Mouse (Mus musculus) midbrain, embryonic 16.5 days (tissue): ENCODE results near the gene Bsn. TPM values are rescaled to one million over a fixed set of nuclear protein-coding genes. Genes with fewer than 3 reads are reported as not detected.

ENCODE experiments used
- ATAC-seq: fragments of 200-750 bp; cut with Nextera tagmentation; 2 replicates; pipeline ENCODE4 v1.8.0; 2017; ENCODE audit warnings: moderate TSS enrichment
- H3K27ac ChIP-seq: fragments of 300-500 bp; sonication (generic); 2 replicates; pipeline ENCODE4 v1.5.1; 2014; ENCODE audit warnings: mild to moderate bottlenecking, low read length, mixed read lengths
- H3K27me3 ChIP-seq: fragments of 300-500 bp; sonication (generic); 2 replicates; pipeline ENCODE4 v1.6.1; 2014; ENCODE audit warnings: low read depth, low read length, mixed read lengths; ENCODE audit not compliant: control insufficient read depth, insufficient read depth
- H3K36me3 ChIP-seq: fragments of 300-500 bp; sonication (generic); 2 replicates; pipeline ENCODE4 v1.6.1; 2014; ENCODE audit warnings: mild to moderate bottlenecking, low read length, moderate library complexity, mixed read lengths; ENCODE audit not compliant: control insufficient read depth, insufficient read depth
- H3K4me1 ChIP-seq: fragments of 300-500 bp; sonication (generic); 2 replicates; pipeline ENCODE4 v1.6.1; 2014; ENCODE audit warnings: mild to moderate bottlenecking, low read length, mixed read lengths; ENCODE audit not compliant: control insufficient read depth, insufficient read depth
- H3K4me2 ChIP-seq: fragments of 300-500 bp; sonication (generic); 2 replicates; pipeline ENCODE4 v1.6.1; 2014; ENCODE audit warnings: mild to moderate bottlenecking, low read length, mixed read lengths
- H3K4me3 ChIP-seq: fragments of 300-500 bp; sonication (generic); 2 replicates; pipeline ENCODE4 v1.5.1; 2014; ENCODE audit warnings: low read depth, mild to moderate bottlenecking, low read length, moderate library complexity, mixed read lengths
- H3K9ac ChIP-seq: fragments of 300-500 bp; sonication (generic); 2 replicates; pipeline ENCODE4 v1.6.1; 2014; ENCODE audit warnings: low read depth, low read length, mixed read lengths
- H3K9me3 ChIP-seq: fragments of 300-500 bp; sonication (generic); replicated peaks from 2 replicates; pipeline ENCODE4 v1.6.1; 2014; ENCODE audit warnings: mild to moderate bottlenecking, low read length, mixed read lengths; ENCODE audit not compliant: control insufficient read depth, poor library complexity, severe bottlenecking
- WGBS: fragments of 180-500 bp; shearing (Covaris S2); extraction: QIAGEN DNeasy Blood & Tissue Kit; methylation state at CpG from one replicate; pipeline ENCODE4 v1.1.7; 2014; 5-methylcytosine and 5-hydroxymethylcytosine counted together
- polyA plus RNA-seq: library from polyadenylated mRNA; unstranded; fragments of >200 nt; fragmentation: Nextera tagmentation; extraction: Ambion mirVana; gene quantifications from 2 replicates; pipeline ENCODE4 v1.2.1, GENCODE M21; 2015

The Bsn gene
- polyA plus RNA-seq, 1 experiment from 2014 or later, result 8.6 TPM

DNA sequence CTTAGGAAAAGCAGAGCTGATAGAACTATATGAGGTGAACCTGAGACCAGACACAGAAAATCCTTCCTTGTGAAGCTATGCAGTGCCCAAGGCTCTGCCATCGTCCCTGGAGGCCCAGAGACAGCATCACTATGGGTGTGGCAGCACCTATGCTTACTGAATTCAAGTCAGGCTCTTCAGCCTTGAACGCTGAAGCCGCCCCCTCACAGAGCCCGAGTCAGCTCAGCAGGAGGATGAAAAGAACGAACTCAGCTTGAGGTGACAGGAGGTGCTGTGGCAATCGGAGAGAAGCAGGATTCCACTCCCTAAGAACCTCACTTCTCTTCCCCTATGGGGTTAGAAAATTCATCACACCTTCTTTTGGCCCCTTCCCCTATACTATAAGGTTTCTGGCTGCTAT lies 2.6 kb downstream of the Bsn start:
- 40% methylated on average over 6 of the region's 6 CpGs for WGBS
- Histone ChIP-seq H3K4me1 (peaks cover 20% of the 10 kb centered on the region), H3K27me3 (no peaks in the 10 kb centered on the region), H3K4me3 (no peak overlapping the region), H3K9ac (no peak overlapping the region), H3K27ac (no peak overlapping the region), H3K4me2 (no peak overlapping the region), H3K36me3 (peaks cover 7% of the 10 kb centered on the region), H3K9me3 (no peaks in the 10 kb centered on the region)
- no peak for ATAC-seq

DNA sequence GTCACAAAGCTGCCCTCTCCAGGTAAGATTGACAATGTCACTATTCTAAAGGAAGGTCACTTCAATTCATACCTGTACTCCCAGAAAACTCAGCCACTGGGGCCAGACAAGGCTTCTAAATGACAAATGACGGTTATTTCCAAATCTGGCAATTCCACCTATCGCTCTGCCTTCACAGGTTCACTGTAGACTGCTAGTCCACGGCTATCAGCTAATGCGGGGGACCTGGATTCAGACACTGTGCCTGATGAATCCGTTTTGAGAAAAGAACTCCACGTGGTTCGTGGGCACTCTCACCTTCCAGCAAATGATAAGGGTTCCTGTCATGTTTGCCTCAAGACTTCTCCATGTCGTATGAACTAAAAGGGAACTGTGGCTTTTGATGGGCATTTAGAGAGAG lies 4.4 kb downstream of the Bsn start:
- Histone ChIP-seq H3K9me3 (no peaks in the 10 kb centered on the region), H3K4me2 (no peak overlapping the region), H3K9ac (no peak overlapping the region), H3K27me3 (no peaks in the 10 kb centered on the region), H3K4me1 (peaks cover 20% of the 10 kb centered on the region), H3K36me3 (peaks cover 7% of the 10 kb centered on the region), H3K4me3 (no peak overlapping the region), H3K27ac (no peak overlapping the region)
- ATAC-seq, result no peak
- 84% methylated on average over 8 of the region's 8 CpGs for WGBS

DNA sequence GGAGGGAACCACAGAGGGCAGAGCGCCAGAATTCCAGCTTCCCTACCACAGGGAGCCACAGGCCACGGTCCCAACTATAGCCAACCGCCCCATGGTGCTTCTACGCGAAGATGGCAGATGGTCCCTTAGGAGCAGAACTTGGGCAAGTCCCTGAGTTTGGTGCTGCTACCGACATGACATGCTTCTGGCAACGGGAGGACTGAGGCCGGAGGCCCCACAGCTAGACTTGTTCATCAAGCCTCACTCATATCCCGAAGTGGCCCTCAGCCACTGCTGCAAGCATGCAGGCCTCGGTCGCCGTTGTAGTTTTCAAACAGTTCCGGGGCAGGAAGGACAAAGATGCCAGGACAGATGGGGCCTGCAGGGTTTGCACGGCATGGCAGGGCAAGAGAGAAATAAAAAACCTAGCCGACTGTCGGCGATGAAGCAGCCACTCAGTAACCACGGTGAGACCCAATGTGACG lies 6.6 kb downstream of the Bsn start:
- H3K27ac ChIP-seq, result no peak overlapping the region
- H3K27me3 ChIP-seq, result no peaks in the 10 kb centered on the region
- peaks cover 12% of the 10 kb centered on the region for H3K4me1 ChIP-seq
- no peaks in the 10 kb centered on the region for H3K9me3 ChIP-seq
- H3K4me2 ChIP-seq, result no peak overlapping the region
- no peak overlapping the region for H3K4me3 ChIP-seq
- ATAC-seq, result no peak
- H3K36me3 ChIP-seq, result peaks cover 7% of the 10 kb centered on the region
- no peak overlapping the region for H3K9ac ChIP-seq
- 96% methylated on average over 19 of the region's 19 CpGs for WGBS

DNA sequence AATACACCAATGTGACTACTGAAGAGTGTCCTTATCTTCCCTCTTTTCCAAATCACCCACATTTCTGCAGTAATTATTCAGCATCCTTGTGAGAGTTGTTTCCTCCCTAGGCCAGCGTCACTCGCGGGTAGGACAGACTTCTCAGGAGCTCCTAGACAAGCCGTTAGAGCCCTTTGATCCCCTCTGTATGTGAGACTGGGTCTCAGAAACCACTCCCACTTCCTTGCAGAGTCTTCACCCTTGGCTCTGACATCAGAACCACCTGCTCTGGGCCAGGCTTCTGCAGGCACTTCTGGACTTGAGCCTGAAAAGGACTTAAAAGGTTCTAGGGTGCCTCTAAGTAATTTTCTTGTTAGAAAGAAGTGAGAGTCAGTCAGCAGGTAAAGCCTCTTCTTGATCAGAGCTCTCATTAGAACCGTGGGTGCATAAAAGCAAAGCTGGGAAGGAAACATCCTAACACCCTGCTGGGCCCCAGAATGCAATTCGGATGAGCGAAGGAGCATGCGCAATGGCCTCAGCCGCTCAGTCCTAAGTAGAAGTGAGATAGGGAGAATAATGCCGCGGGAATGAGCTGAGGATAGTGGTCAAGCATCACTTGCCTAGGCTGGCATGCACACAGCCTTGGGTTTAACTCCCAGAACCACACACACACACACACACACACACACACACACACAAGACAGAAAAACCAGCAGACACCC lies 7.2 kb downstream of the Bsn start:
- ATAC-seq, result no peak
- peaks cover 7% of the 10 kb centered on the region for H3K36me3 ChIP-seq
- WGBS, result 62% methylated on average over 11 of the region's 11 CpGs
- H3K9ac ChIP-seq, result no peak overlapping the region
- H3K27me3 ChIP-seq, result no peaks in the 10 kb centered on the region
- H3K4me3 ChIP-seq, result no peak overlapping the region
- H3K9me3 ChIP-seq, result no peaks in the 10 kb centered on the region
- H3K4me2 ChIP-seq, result no peak overlapping the region
- H3K4me1 ChIP-seq, result peaks cover 6% of the 10 kb centered on the region
- no peak overlapping the region for H3K27ac ChIP-seq

DNA sequence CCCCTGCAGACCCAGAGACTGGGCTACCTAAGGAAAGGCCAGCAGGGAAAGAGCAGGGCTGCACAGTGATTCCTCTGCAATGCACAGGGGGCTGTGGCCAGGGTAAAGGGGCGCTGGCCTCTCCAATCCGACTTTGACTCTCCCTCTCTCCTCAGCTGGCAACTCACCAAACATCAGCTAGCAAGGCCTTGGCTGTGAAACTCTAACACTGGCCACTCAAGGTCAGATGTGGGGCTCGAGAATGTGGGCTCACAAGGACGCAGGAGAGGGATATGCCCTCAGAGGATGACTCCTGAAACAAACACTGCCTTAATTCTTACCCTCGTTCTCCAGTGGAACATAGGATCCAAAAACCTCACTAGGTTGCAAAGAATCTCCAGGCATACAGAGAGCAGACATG lies 11.8 kb downstream of the Bsn start:
- no peak overlapping the region for H3K27ac ChIP-seq
- H3K27me3 ChIP-seq, result no peaks in the 10 kb centered on the region
- H3K4me2 ChIP-seq, result no peak overlapping the region
- WGBS, result 77% methylated on average over 5 of the region's 5 CpGs
- H3K4me1 ChIP-seq, result peaks cover 2% of the 10 kb centered on the region; the same call in 1 of the 2 replicates
- H3K4me3 ChIP-seq, result no peak overlapping the region
- H3K36me3 ChIP-seq, result no peaks in the 10 kb centered on the region
- H3K9ac ChIP-seq, result no peak overlapping the region
- ATAC-seq, result no peak
- H3K9me3 ChIP-seq, result no peaks in the 10 kb centered on the region

DNA sequence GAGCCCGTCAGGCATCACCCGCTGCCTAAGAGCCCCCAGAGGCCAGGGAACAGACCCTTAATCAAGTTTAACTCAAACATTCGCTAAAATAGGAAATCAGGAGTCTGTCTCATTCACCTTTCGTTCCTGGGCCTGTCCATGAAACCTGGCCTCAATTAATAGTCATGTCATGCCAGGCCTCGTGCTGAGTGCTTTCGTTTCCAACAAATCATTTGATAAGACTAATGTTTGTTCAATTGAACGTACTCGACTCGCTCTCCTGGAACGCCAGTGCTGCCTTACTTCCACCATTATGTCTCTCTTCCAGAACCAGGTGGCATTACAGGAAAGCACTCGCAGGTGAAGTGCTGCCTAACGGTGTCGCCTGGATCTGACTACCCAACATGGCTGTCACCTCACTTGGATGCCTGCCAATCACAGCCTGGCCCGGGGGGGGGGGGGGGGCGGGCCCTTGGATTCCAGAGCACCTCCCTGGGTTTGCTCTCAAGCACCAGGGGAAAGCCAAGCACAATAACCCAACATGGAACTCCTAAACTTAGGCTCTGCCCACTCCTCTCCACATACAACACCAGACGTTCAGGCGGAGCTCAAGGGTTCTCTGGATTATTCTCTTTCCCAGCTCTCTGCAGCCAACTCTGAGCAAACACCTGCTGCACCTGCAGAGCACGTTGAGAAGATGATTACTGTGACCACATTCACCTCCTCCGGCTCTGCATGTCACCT lies 14.9 kb downstream of the Bsn start:
- ATAC-seq, result no peak
- Histone ChIP-seq H3K9me3 (no peaks in the 10 kb centered on the region), H3K4me3 (no peak overlapping the region), H3K36me3 (no peaks in the 10 kb centered on the region), H3K4me1 (peaks cover 2% of the 10 kb centered on the region; the same call in 1 of the 2 replicates), H3K27ac (no peak overlapping the region), H3K9ac (no peak overlapping the region), H3K27me3 (no peaks in the 10 kb centered on the region), H3K4me2 (no peak overlapping the region)
- WGBS, result 75% methylated on average over 19 of the region's 19 CpGs

DNA sequence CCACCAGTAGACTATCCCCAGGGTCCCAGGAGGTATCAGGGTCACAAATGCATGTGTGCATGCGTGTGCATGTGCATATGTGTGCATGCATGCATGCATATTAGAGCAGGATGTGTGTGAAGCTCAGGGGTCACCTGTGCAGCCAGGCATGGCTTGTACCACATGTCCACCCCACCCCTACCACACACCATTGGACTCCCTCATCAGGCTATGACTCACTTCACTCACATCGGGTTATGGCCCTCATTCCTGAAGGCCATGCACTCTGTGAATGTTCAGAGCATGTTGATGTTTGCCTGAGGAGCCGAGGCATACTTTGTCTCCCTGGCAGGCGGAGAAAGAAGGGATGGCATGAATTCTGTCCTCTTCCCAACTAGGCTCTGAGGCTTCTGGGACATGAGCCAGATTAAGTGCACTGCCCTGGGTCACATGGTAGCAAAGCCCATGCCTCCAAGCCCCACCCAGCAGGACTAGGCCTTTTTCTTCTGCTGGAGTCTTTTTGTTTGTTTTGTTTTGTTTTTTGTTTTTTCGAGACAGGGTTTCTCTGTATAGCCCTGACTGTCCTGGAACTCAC lies 17.3 kb downstream of the Bsn start:
- Histone ChIP-seq H3K27me3 (no peaks in the 10 kb centered on the region), H3K36me3 (no peaks in the 10 kb centered on the region), H3K27ac (no peak overlapping the region), H3K9me3 (no peaks in the 10 kb centered on the region), H3K4me2 (no peak overlapping the region), H3K4me1 (peaks cover 2% of the 10 kb centered on the region; the same call in 1 of the 2 replicates), H3K9ac (no peak overlapping the region), H3K4me3 (no peak overlapping the region)
- ATAC-seq, result no peak
- WGBS, result 75% methylated on average over 5 of the region's 5 CpGs

DNA sequence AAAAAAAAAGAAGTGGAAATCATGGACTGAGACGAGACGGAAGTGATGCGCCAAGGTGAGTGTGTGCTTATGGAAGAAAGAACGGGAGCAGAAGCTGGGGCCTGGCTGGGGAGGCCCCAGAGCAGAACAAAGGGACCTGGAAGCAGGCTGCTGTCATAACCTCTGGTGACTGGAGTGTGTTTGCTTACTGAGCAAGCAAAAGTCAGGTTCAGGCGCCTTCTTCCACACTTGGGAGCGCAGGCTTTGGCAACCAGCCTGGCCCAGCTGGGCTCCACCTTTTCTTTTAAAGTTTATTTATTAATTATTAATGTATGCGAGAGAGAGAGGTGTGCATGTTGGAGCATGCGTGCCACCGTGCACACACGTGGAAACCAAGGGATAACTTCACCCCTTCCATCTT lies 20.4 kb downstream of the Bsn start:
- ATAC-seq, result no peak
- no peak overlapping the region for H3K4me2 ChIP-seq
- H3K27ac ChIP-seq, result no peak overlapping the region
- no peak overlapping the region for H3K9ac ChIP-seq
- 81% methylated on average over 10 of the region's 10 CpGs for WGBS
- H3K9me3 ChIP-seq, result no peaks in the 10 kb centered on the region
- H3K4me3 ChIP-seq, result no peak overlapping the region
- H3K27me3 ChIP-seq, result no peaks in the 10 kb centered on the region
- H3K36me3 ChIP-seq, result no peaks in the 10 kb centered on the region
- H3K4me1 ChIP-seq, result no peaks in the 10 kb centered on the region

DNA sequence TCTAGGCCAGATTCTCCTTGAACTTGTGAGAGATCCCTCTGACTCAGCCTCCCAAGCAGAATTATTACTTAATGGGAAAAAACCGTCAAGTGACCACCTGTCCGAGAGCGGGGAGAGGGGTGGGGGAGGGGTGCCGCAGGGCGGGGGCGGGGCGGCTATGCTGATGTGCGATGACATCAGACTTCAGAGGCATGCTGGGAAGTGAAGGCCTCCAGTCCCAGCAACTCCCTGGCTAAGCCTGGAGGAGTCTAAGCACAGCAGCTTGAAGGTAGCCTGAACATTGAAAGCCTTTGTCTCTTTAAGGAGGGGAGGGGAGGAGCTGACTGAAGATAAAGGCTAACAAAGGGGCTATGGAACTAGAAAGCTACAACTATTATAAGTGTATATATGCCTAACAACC lies 25.0 kb downstream of the Bsn start:
- Histone ChIP-seq H3K9ac (no peak overlapping the region), H3K4me2 (no peak overlapping the region), H3K27me3 (no peaks in the 10 kb centered on the region), H3K4me1 (no peaks in the 10 kb centered on the region), H3K9me3 (no peaks in the 10 kb centered on the region), H3K4me3 (no peak overlapping the region), H3K36me3 (no peaks in the 10 kb centered on the region), H3K27ac (no peak overlapping the region)
- ATAC-seq, result no peak
- WGBS, result 32% methylated on average over 8 of the region's 8 CpGs
